Mouse (Mus musculus) effector memory CD4-positive, alpha-beta T cell, adult 5 months (primary cell): ENCODE data around the gene Use1. TPM values are rescaled to one million over a fixed set of nuclear protein-coding genes. Genes with fewer than 3 reads are reported as not detected.

Experiments
- polyA plus RNA-seq: library from polyadenylated mRNA; unstranded; fragments of 100-300 nt; shearing (Covaris generic); gene quantifications from one replicate; pipeline ENCODE4 v1.2.1, GENCODE M21; 2017

Gene Use1
- polyA plus RNA-seq, result 205 TPM

GRCm38 (mm10) chr8:71366771-71367528 is at the start of gene Use1:
Use1 (plus strand) TSS chr8:71366848.

DNA sequence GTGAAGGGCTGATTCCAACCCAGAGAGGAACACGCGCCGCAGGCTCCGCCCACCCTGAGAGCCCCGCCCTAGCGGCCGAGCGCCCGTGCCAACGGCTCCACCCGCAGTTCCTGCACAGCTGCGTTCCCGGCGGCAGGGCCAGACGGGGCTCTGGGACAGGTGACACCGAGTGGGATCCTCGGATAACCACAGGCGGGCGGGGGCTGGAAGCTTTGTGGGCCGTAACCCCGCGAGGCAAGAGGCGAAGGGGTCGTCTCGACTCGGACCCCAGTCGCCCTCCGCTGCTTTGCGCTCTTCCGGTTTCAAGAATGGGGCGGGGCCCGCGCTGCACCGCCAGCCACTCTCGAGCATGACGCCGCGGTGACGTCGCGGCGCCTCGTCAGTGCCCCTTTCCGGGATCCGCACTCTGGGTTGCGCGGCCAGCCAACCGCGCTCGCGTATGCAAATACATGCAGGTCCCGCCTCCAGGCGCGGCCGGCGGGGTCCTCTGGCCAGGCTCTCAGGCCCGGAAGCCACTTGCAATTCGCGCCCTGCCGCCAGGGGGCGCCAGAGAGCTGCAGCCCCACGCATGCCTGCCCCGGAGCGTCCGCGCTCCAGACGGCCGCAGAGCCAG is 4.7 kb downstream of the Use1 start, which contains the start of gene Ocel1:
Ocel1 (plus strand) TSS at position 63 of the 613 bp plus-strand sequence.

GRCm38 (mm10) chr8:71381421-71381970 is 14.8 kb downstream of the Use1 start, which contains the start of gene Nr2f6:
Nr2f6 (minus strand) TSS chr8:71381960.

DNA sequence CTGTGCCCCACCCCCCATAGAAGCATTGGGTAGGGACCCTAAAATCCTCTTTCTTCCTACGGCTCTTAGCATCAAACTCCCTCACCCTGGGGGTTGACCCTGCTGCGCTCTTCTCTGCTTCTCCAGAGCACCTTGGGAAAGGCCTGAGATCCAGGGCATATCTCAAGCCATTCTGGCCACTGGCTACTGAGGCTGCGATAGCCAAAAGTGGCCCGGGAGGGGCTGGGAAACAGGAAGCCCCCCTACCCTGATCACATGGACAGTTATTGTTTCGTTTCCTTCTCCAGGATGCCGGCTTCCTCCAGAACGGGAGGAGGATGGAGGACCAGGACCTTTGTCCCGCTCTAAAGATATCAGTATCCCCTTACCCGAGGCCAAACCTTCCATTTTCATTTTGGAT is 29.0 kb downstream of the Use1 start, which contains the start of gene Ushbp1:
Ushbp1 (minus strand) TSS at position 174 of the 400 bp plus-strand sequence.

DNA sequence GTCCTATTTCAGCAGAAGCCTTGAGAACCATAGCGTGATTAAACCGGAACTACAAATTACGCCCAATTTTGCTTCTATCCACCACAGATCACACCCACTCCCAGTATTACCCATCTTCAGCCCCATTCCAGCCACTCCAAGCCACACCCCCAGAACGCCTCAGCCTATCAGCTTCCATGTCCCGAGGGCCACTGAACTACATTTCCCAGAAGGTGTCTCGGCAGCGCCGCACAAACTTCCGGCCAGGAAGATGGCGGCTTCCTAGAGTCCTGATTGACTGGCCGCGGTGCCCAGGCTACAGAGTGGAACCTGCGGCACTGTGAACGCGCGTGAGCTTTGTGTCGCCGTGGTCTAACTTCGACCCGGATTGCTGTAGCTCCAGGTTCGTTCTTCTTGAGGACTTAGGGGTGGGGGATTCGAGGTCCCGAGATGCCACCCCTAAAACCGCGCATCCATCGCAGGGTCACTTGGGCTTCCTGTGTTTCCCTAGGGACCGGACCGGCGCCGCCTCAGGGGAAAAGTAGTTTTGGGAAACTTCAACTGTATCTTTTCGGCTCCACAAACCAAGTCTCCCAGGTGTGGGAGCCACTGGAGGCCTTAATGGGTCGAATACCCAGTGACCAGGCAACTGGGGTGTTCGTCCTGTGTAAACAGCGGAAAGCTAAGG is 30.1 kb downstream of the Use1 start, which contains the start of gene Babam1:
Babam1 (plus strand) TSS at position 223 of the 667 bp plus-strand sequence.

GRCm38 (mm10) chr8:71405401-71406098 is 38.9 kb downstream of the Use1 start, which contains the start of gene Ankle1:
Ankle1 (plus strand) TSS chr8:71406010.

Other genes starting within 250 kb of the Use1 start
- gene Myo9b, start 94.1 kb upstream of the Use1 start, polyA plus RNA-seq, result 70.3 TPM
- 16.4 TPM for gene Haus8, start 93.9 kb upstream of the Use1 start, polyA plus RNA-seq
- gene Ocel1, start 4.5 kb downstream of the Use1 start, polyA plus RNA-seq, result 20.8 TPM
- gene Nr2f6, start 15.1 kb downstream of the Use1 start, polyA plus RNA-seq, result 7.0 TPM
- 0.09 TPM for gene Ushbp1, start 29.0 kb downstream of the Use1 start, polyA plus RNA-seq
- gene Babam1, start 30.0 kb downstream of the Use1 start, polyA plus RNA-seq, result 70.4 TPM
- gene Ankle1, start 39.2 kb downstream of the Use1 start, polyA plus RNA-seq, result 0.52 TPM
- 103 TPM for gene Abhd8, start 96.8 kb downstream of the Use1 start, polyA plus RNA-seq
- 23.3 TPM for gene Mrpl34, start 98.1 kb downstream of the Use1 start, polyA plus RNA-seq
- gene Dda1, start 102.4 kb downstream of the Use1 start, polyA plus RNA-seq, result 138 TPM
- gene Ano8, start 119.1 kb downstream of the Use1 start, polyA plus RNA-seq, result 15.7 TPM
- gene Gtpbp3, start 121.3 kb downstream of the Use1 start, polyA plus RNA-seq, result 4.0 TPM
- gene Plvap, start 144.9 kb downstream of the Use1 start, polyA plus RNA-seq, result not detected
- gene Ccdc194, start 158.9 kb downstream of the Use1 start, polyA plus RNA-seq, result not detected
- gene Bst2, start 170.6 kb downstream of the Use1 start, polyA plus RNA-seq, result 73.2 TPM
- gene Mvb12a, start 176.1 kb downstream of the Use1 start, polyA plus RNA-seq, result 58.6 TPM
- 5.7 TPM for gene Tmem221, start 192.0 kb downstream of the Use1 start, polyA plus RNA-seq
- gene Nxnl1, start 199.8 kb downstream of the Use1 start, polyA plus RNA-seq, result 0.50 TPM
- 18.4 TPM for gene Slc27a1, start 202.0 kb downstream of the Use1 start, polyA plus RNA-seq
- gene Pgls, start 225.3 kb downstream of the Use1 start, polyA plus RNA-seq, result 79.8 TPM
- 4.3 TPM for gene Fam129c, start 230.8 kb downstream of the Use1 start, polyA plus RNA-seq
- gene Colgalt1, start 244.2 kb downstream of the Use1 start, polyA plus RNA-seq, result 30.8 TPM